8 mouse cellular contexts compared by ENCODE assay signal in genomic region chr3:57625275-57625997, GRCm38 (mm10). TPM values are rescaled to one million over a fixed set of nuclear protein-coding genes. Genes with fewer than 3 reads are reported as not detected.
DNase-seq lines count a peak whose midpoint lies in the region; ATAC-seq and TF ChIP-seq lines count a peak whose summit lies in the region.

No protein-coding gene starts in this region.

- no peaks in the 10 kb centered on the region for H3K9me3 ChIP-seq in intestine, postnatal 0 days (ENCODE audit: control insufficient read depth)
- H3K9me3 ChIP-seq in midbrain, embryonic 12.5 days: no peaks in the 10 kb centered on the region

- no peaks in the 10 kb centered on the region for H3K27me3 ChIP-seq in intestine, postnatal 0 days (replicated peaks; ENCODE audit: control insufficient read depth, insufficient read depth, low read length)
- no peaks in the 10 kb centered on the region for H3K27me3 ChIP-seq in midbrain, embryonic 12.5 days

- H3K4me3 ChIP-seq in intestine, postnatal 0 days (ENCODE audit: low read depth, low read length): peak overlapping the region; percentile 23
- H3K4me3 ChIP-seq in midbrain, embryonic 12.5 days: peak overlapping the region; percentile 21; the same call in 1 of the 2 replicates

- 28% methylated on average over 21 of the region's 21 CpGs for WGBS in intestine, postnatal 0 days
- WGBS in midbrain, embryonic 12.5 days: 17% methylated on average over 21 of the region's 21 CpGs

- intact Hi-C loops in left cerebral cortex, postnatal 36 days (cut with DNase I): loop anchor here (2.0 to 5.0 kb wide), 2 partner anchors 155 to 358 kb away; no protein-coding TSS in a partner anchor

- H3K9ac ChIP-seq in intestine, postnatal 0 days (ENCODE audit: low read depth, low read length): no peak overlapping the region
- no peak overlapping the region for H3K9ac ChIP-seq in midbrain, embryonic 12.5 days (replicated peaks)

- DNase-seq in cerebellum, adult 11-12 months: no peak
- DNase-seq in embryo, embryonic 11 days: peak; percentile 91
- peak; percentile 91 for DNase-seq in heart, adult 11 months
- peak; percentile 34 to 50 for DNase-seq in left cerebral cortex, postnatal 36 days (ENCODE audit: low spot score in 2 of 2)
- DNase-seq in skeletal muscle tissue, adult 2 months (ENCODE audit: low read depth, low spot score): peak; percentile 75

- peak; percentile 88 for ATAC-seq in cerebellum, adult (ENCODE audit: insufficient number of reproducible peaks, low FRiP score, low TSS enrichment)
- no peak for ATAC-seq in intestine, postnatal 0 days
- ATAC-seq in midbrain, embryonic 12.5 days (ENCODE audit: low FRiP score, low read depth): peak; percentile 62; the same call in 1 of the 2 replicates

- no peaks in the 10 kb centered on the region for H3K36me3 ChIP-seq in intestine, postnatal 0 days (ENCODE audit: control insufficient read depth, insufficient read depth)
- no peaks in the 10 kb centered on the region for H3K36me3 ChIP-seq in midbrain, embryonic 12.5 days

- peak; percentile 90 for TF ChIP-seq CTCF in intestine, postnatal 0 days (IDR thresholded peaks at IDR 0.05; ENCODE audit: low read depth)

- H3K27ac ChIP-seq in intestine, postnatal 0 days (ENCODE audit: low read depth, low read length): no peak overlapping the region
- 0 out of 2 replicates have a peak overlapping the region, but pooled peaks have one; percentile 12 for H3K27ac ChIP-seq in midbrain, embryonic 12.5 days (replicated peaks)

- H3K4me1 ChIP-seq in intestine, postnatal 0 days (replicated peaks; ENCODE audit: control insufficient read depth, insufficient read depth, low read length): no peaks in the 10 kb centered on the region
- peaks cover 5% of the 10 kb centered on the region; the same call in 1 of the 2 replicates for H3K4me1 ChIP-seq in midbrain, embryonic 12.5 days

- H3K4me2 ChIP-seq in intestine, postnatal 0 days (replicated peaks; ENCODE audit: low read depth): peak overlapping the region; percentile 59
- H3K4me2 ChIP-seq in midbrain, embryonic 12.5 days (replicated peaks): peak overlapping the region; percentile 42

RNA-seq across cellular contexts. Expression of gene Commd2, which starts 26.1 kb away (rescaled TPM):
- 71.0 and 72.5 TPM in 2 replicates for polyA plus RNA-seq in intestine, postnatal 0 days (2015; fragmentation: Nextera tagmentation; extraction: Ambion mirVana)
- 10 to 100 TPM; 17.7 to 23.6 TPM for total RNA-seq in left cerebral cortex, postnatal 36 days (2021)
- polyA plus RNA-seq in midbrain, embryonic 12.5 days (2016; fragmentation: Nextera tagmentation; extraction: Ambion mirVana): 81.2 and 89.5 TPM in 2 replicates

RNA-seq across cellular contexts. Expression of gene Wwtr1, which starts 49.7 kb away (rescaled TPM):
- 13.6 and 14.6 TPM in 2 replicates for polyA plus RNA-seq in intestine, postnatal 0 days (2015; fragmentation: Nextera tagmentation; extraction: Ambion mirVana)
- 10 to 100 TPM; 12.9 to 13.9 TPM for total RNA-seq in left cerebral cortex, postnatal 36 days (2021)
- 10.4 and 11.7 TPM in 2 replicates for polyA plus RNA-seq in midbrain, embryonic 12.5 days (2016; fragmentation: Nextera tagmentation; extraction: Ambion mirVana)
